Mouse (Mus musculus) C2C12 (cell line): ENCODE data around the gene Cmah.

ENCODE experiments used
- CTCF ChIP-seq: IDR thresholded peaks from one replicate; pipeline ENCODE4 v1.5.1; 2011; ENCODE audit not compliant: control insufficient read depth, insufficient read depth, insufficient read length
- MAX ChIP-seq: IDR thresholded peaks from one replicate; pipeline ENCODE4 v1.6.1; 2011; ENCODE audit warnings: mild to moderate bottlenecking, control low read depth
- MYOD1 ChIP-seq: IDR thresholded peaks from one replicate; pipeline ENCODE4 v1.6.1; 2011; ENCODE audit warnings: low read depth; ENCODE audit not compliant: control insufficient read depth, insufficient read length
- USF1 ChIP-seq: IDR thresholded peaks from one replicate; pipeline ENCODE4 v1.6.1; 2011; ENCODE audit warnings: low read depth, mild to moderate bottlenecking, control low read depth, moderate library complexity

DNA sequence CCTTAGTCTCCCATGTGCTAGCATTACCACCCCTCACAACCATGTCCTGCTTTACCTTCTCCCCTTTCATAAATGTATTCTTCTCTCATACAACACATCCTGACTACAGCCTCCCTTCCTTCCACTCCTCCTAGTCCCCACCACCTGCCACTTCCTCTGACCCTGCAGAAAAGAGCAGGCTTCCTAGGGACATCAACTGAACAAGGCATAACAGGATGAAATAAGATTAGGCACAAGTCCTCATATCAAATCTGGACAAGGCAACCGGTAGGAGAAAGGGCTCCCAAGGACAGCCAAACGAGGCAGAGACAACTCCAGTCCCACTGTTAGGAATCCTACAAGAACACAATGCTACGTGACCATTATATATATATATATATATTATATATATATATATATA lies 104.4 kb downstream of the Cmah start:
- no peak for TF ChIP-seq CTCF
- no peak for TF ChIP-seq MYOD1
- no peak for TF ChIP-seq MAX
- no peak for TF ChIP-seq USF1
